Mouse (Mus musculus) liver, postnatal 0 days (tissue): ENCODE data around the gene Chn2. TPM values are rescaled to one million over a fixed set of nuclear protein-coding genes. Genes with fewer than 3 reads are reported as not detected.

Source experiments
- ATAC-seq: fragments of 200-750 bp; cut with Nextera tagmentation; 2 replicates; pipeline ENCODE4 v1.8.0; 2017; ENCODE audit warnings: mild to moderate bottlenecking, moderate library complexity
- DNase-seq: peaks from one replicate; pipeline ENCODE4 v3.0.0-alpha.2; 2016
- H3K27ac ChIP-seq: fragments of 300-500 bp; sonication (generic); 2 replicates; pipeline ENCODE4 v1.5.1; 2014; ENCODE audit warnings: antibody characterized with exemption, moderate library complexity, mild to moderate bottlenecking, low read depth
- H3K27me3 ChIP-seq: fragments of 300-500 bp; sonication (generic); 2 replicates; pipeline ENCODE4 v1.6.1; 2014; ENCODE audit warnings: low read length, control low read depth, mixed read lengths; ENCODE audit not compliant: insufficient read depth
- H3K36me3 ChIP-seq: fragments of 300-500 bp; sonication (generic); replicated peaks from 2 replicates; pipeline ENCODE4 v1.6.1; 2014; ENCODE audit warnings: mild to moderate bottlenecking, control low read depth, low read length, moderate library complexity, mixed read lengths; ENCODE audit not compliant: insufficient read depth
- H3K4me1 ChIP-seq: fragments of 300-500 bp; sonication (generic); 2 replicates; pipeline ENCODE4 v1.6.1; 2014; ENCODE audit warnings: antibody characterized with exemption, mild to moderate bottlenecking, control low read depth; ENCODE audit not compliant: insufficient read depth
- H3K4me2 ChIP-seq: fragments of 300-500 bp; sonication (generic); 2 replicates; pipeline ENCODE4 v1.6.1; 2014; ENCODE audit warnings: low read depth, mild to moderate bottlenecking, low read length, moderate library complexity, mixed read lengths
- H3K4me3 ChIP-seq: fragments of 300-500 bp; sonication (generic); 2 replicates; pipeline ENCODE4 v1.5.1; 2014; ENCODE audit warnings: low read depth, low read length
- H3K9ac ChIP-seq: fragments of 300-500 bp; sonication (generic); replicated peaks from 2 replicates; pipeline ENCODE4 v1.6.1; 2014; ENCODE audit warnings: mild to moderate bottlenecking, moderate library complexity
- H3K9me3 ChIP-seq: fragments of 300-500 bp; sonication (generic); 2 replicates; pipeline ENCODE4 v1.6.1; 2016; ENCODE audit warnings: mild to moderate bottlenecking, control low read depth, low read length, mixed read lengths
- CTCF ChIP-seq: sonication (generic); IDR thresholded peaks from 2 replicates; pipeline ENCODE4 v1.5.1; 2016; ENCODE audit warnings: antibody characterized with exemption, low read depth
- EP300 ChIP-seq: IDR thresholded peaks from 2 replicates; pipeline ENCODE4 v1.6.1; 2016; ENCODE audit warnings: antibody characterized with exemption, low read depth, mild to moderate bottlenecking
- WGBS: fragments of 180-500 bp; shearing (Covaris S2); extraction: QIAGEN DNeasy Blood & Tissue Kit; methylation state at CpG from one replicate; pipeline ENCODE4 v1.1.7; 2014; ENCODE audit not compliant: insufficient replicate concordance; 5-methylcytosine and 5-hydroxymethylcytosine counted together
- polyA plus RNA-seq: library from polyadenylated mRNA; unstranded; fragments of >200 nt; fragmentation: Nextera tagmentation; extraction: Ambion mirVana; gene quantifications from 2 replicates; pipeline ENCODE4 v1.2.1, GENCODE M21; 2015

Chn2 gene
- polyA plus RNA-seq, 1 experiment from 2014 or later, result 10.8 TPM

GRCm38 (mm10) chr6:54009293-54009692, 30.1 kb upstream of the Chn2 start:
- H3K9me3 ChIP-seq, result no peaks in the 10 kb centered on the region
- no peaks in the 10 kb centered on the region for H3K4me1 ChIP-seq
- no peak overlapping the region for H3K4me3 ChIP-seq
- DNase-seq (no peak), ATAC-seq (no peak)
- H3K9ac ChIP-seq, result no peak overlapping the region
- 55% methylated on average over 4 of the region's 4 CpGs for WGBS
- no peak overlapping the region for H3K4me2 ChIP-seq
- no peak overlapping the region for H3K27ac ChIP-seq
- no peak for TF ChIP-seq CTCF
- H3K36me3 ChIP-seq, result no peaks in the 10 kb centered on the region
- no peaks in the 10 kb centered on the region for H3K27me3 ChIP-seq

GRCm38 (mm10) chr6:54010362-54010761, 29.0 kb upstream of the Chn2 start:
- H3K4me3 ChIP-seq, result no peak overlapping the region
- H3K9me3 ChIP-seq, result no peaks in the 10 kb centered on the region
- H3K36me3 ChIP-seq, result no peaks in the 10 kb centered on the region
- ATAC-seq (no peak), DNase-seq (no peak)
- H3K9ac ChIP-seq, result no peak overlapping the region
- WGBS, result 77% methylated on average over 9 of the region's 9 CpGs
- no peaks in the 10 kb centered on the region for H3K4me1 ChIP-seq
- no peak overlapping the region for H3K4me2 ChIP-seq
- no peaks in the 10 kb centered on the region for H3K27me3 ChIP-seq
- H3K27ac ChIP-seq, result no peak overlapping the region
- no peak for TF ChIP-seq CTCF
- TF ChIP-seq EP300, result no peak

- no peak for DNase-seq
- Histone ChIP-seq H3K4me2 (no peak overlapping the region), H3K9me3 (no peaks in the 10 kb centered on the region), H3K9ac (no peak overlapping the region), H3K36me3 (no peaks in the 10 kb centered on the region), H3K4me1 (no peaks in the 10 kb centered on the region), H3K27ac (no peak overlapping the region), H3K4me3 (no peak overlapping the region), H3K27me3 (no peaks in the 10 kb centered on the region)
- 86% methylated on average over 1 of the region's 1 CpGs for WGBS
- TF ChIP-seq CTCF (no peak), EP300 (no peak)
- no peak for ATAC-seq
These were observed 27.2 kb upstream of the Chn2 start for GRCm38 (mm10) chr6:54012163-54012562.

GRCm38 (mm10) chr6:54018038-54018437, 21.3 kb upstream of the Chn2 start:
- ATAC-seq (no peak), DNase-seq (no peak)
- H3K4me1 ChIP-seq, result peaks cover 5% of the 10 kb centered on the region; the same call in 1 of the 2 replicates
- H3K36me3 ChIP-seq, result no peaks in the 10 kb centered on the region
- no peak overlapping the region for H3K9ac ChIP-seq
- TF ChIP-seq CTCF (no peak), EP300 (no peak)
- no peak overlapping the region for H3K4me3 ChIP-seq
- H3K9me3 ChIP-seq, result no peaks in the 10 kb centered on the region
- WGBS, result 41% methylated on average over 2 of the region's 2 CpGs
- no peak overlapping the region for H3K27ac ChIP-seq
- 0 out of 2 replicates have a peak, but pooled peaks cover 5% of the 10 kb centered on the region for H3K27me3 ChIP-seq
- no peak overlapping the region for H3K4me2 ChIP-seq

- no peak for DNase-seq
- WGBS, result 64% methylated on average over 5 of the region's 5 CpGs
- H3K36me3 ChIP-seq, result no peaks in the 10 kb centered on the region
- no peak overlapping the region for H3K27ac ChIP-seq
- no peak for ATAC-seq
- no peaks in the 10 kb centered on the region for H3K9me3 ChIP-seq
- no peak overlapping the region for H3K4me2 ChIP-seq
- no peak overlapping the region for H3K4me3 ChIP-seq
- no peak overlapping the region for H3K9ac ChIP-seq
- no peak for TF ChIP-seq CTCF
- no peak for TF ChIP-seq EP300
- H3K4me1 ChIP-seq, result peaks cover 5% of the 10 kb centered on the region; the same call in 1 of the 2 replicates
- 0 out of 2 replicates have a peak, but pooled peaks cover 5% of the 10 kb centered on the region for H3K27me3 ChIP-seq
These were observed 20.5 kb upstream of the Chn2 start for GRCm38 (mm10) chr6:54018861-54019260.

GRCm38 (mm10) chr6:54021123-54021789, 18.1 kb upstream of the Chn2 start:
- WGBS, result 12% methylated on average over 15 of the region's 15 CpGs
- Histone ChIP-seq H3K27me3 (0 out of 2 replicates have a peak, but pooled peaks cover 5% of the 10 kb centered on the region), H3K9me3 (no peaks in the 10 kb centered on the region), H3K4me2 (peak overlapping the region; percentile 23; the same call in 1 of the 2 replicates), H3K27ac (no peak overlapping the region), H3K4me1 (peaks cover 5% of the 10 kb centered on the region; the same call in 1 of the 2 replicates), H3K36me3 (no peaks in the 10 kb centered on the region), H3K4me3 (no peak overlapping the region), H3K9ac (no peak overlapping the region)
- TF ChIP-seq EP300, result no peak
- TF ChIP-seq CTCF, result no peak
- ATAC-seq, result peak; percentile 66
- no peak for DNase-seq
